Mouse (Mus musculus): ENCODE measurements around the gene Myh14. TPM values are rescaled to one million over a fixed set of nuclear protein-coding genes. Genes with fewer than 3 reads are reported as not detected.
"Not testable (repeated sequence)": the region's sequence is repeated elsewhere in the genome, so short reads cannot be mapped to it uniquely, and the experiment has no call there.

Gene Myh14
- 1.1 and 1.3 TPM in 2 replicates for polyA plus RNA-seq (2014; fragmentation: Nextera tagmentation; extraction: Ambion mirVana)

DNA sequence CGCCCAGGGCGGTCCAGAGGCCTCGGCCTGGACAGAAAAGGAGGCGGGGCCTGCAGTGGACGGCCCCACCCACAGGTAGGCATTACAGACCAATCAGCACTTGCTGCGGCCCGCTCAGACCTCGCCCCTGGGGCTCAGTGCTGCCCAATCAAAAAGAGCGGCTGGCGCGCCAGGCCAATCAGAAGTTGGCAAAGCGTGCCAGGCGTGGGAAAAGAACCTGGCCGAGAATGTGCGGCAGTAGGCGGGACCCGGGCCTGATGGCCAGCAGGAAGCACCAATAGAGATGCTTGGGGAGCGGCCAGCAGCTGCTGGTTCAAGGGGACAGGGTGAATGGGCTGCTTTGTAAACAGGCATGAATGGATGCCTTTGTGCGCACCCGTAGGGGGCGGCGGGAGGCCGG, at the start of gene Myh14:
TSS of gene Myh14 (minus strand) at position 41 of the 400 bp plus-strand sequence.
- peak within 1 kb of the TSS; percentile 42 for H3K4me2 ChIP-seq
- H3K9ac ChIP-seq (ENCODE audit: low read length), result peak within 1 kb of the TSS; percentile 6; the same call in 1 of the 2 replicates
- H3K27me3 ChIP-seq (ENCODE audit: control insufficient read depth, insufficient read depth, low read length), result peaks cover 5% of the 10 kb centered on the region
- H3K9me3 ChIP-seq (ENCODE audit: control insufficient read depth, low read length), result 0 out of 2 replicates have a peak, but pooled peaks cover 2% of the 10 kb centered on the region
- ATAC-seq (ENCODE audit: low FRiP score), result peak; percentile 96
- no peaks in the 10 kb centered on the region for H3K36me3 ChIP-seq (ENCODE audit: control insufficient read depth, insufficient read depth, low read length)
- under 1% methylated on average over 23 of the region's 23 CpGs for WGBS
- H3K4me1 ChIP-seq (ENCODE audit: control insufficient read depth, insufficient read depth, low read length), result peaks cover 4% of the 10 kb centered on the region
- H3K27ac ChIP-seq (ENCODE audit: low read depth, low read length), result no peak within 1 kb of the TSS
- peak within 1 kb of the TSS; percentile 4 for H3K4me3 ChIP-seq (ENCODE audit: low read depth, low read length)
- DNase-seq (ENCODE audit: low spot score, missing footprints), result peak; percentile 97

DNA sequence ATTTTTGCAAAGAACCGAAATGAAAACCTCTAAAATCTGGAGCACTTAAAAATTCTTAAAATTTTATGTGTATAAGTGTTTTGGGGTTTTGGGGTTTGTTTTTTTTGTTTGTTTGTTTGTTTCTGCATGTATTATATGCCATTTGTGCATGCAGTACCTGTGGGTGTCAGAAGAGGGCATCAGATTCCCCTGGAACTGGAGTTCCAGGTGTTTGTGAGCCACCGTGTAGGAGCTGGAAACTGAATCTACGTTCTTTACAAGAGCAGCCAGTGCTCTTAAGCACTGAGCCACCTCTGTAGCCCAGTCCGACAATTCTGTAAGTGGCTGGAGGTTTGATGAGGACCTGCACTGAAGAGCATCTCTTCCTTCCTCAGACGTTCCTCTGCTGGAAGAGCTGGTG, 39.2 kb upstream of the Myh14 start:
- H3K4me1 ChIP-seq (ENCODE audit: control insufficient read depth, insufficient read depth, low read length), result no peaks in the 10 kb centered on the region
- no peaks in the 10 kb centered on the region for H3K36me3 ChIP-seq (ENCODE audit: control insufficient read depth, insufficient read depth, low read length)
- H3K27ac ChIP-seq (ENCODE audit: low read depth, low read length), result no peak overlapping the region
- H3K4me2 ChIP-seq, result no peak overlapping the region
- WGBS, result 83% methylated on average over 5 of the region's 5 CpGs
- H3K4me3 ChIP-seq (ENCODE audit: low read depth, low read length), result no peak overlapping the region
- DNase-seq (ENCODE audit: low spot score, missing footprints) (no peak), ATAC-seq (ENCODE audit: low FRiP score) (no peak)
- H3K27me3 ChIP-seq (ENCODE audit: control insufficient read depth, insufficient read depth, low read length), result no peaks in the 10 kb centered on the region
- H3K9ac ChIP-seq (ENCODE audit: low read length), result no peak overlapping the region
- 0 out of 2 replicates have a peak, but pooled peaks cover 3% of the 10 kb centered on the region for H3K9me3 ChIP-seq (ENCODE audit: control insufficient read depth, low read length)

DNA sequence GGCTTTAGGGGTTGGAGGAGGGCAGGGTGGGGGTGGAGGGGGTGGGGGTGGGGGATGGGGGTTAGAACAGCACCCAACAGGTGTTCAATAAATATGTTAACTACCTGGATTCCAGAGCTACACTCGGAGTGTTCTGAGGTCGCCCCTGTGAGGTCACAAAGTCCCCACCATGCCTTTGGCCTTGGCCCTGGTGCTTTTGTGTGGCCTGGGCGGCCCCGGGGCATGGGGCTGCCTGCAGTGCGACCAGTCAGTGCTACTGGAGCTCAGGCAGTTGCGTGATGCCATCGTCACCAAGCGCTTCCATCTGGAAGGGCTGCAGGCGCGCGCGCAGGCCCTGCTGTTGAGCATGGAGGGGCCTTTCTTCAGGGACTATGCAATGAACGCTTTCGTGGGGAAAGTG, 37.9 kb upstream of the Myh14 start, which contains the start of gene Izumo2:
TSS of gene Izumo2 (plus strand) at position 169 of the 400 bp plus-strand sequence.
- WGBS, result 72% methylated on average over 14 of the region's 14 CpGs
- no peak within 1 kb of the TSS for H3K4me3 ChIP-seq (ENCODE audit: low read depth, low read length)
- H3K36me3 ChIP-seq (ENCODE audit: control insufficient read depth, insufficient read depth, low read length), result no peaks in the 10 kb centered on the region
- no peak within 1 kb of the TSS for H3K9ac ChIP-seq (ENCODE audit: low read length)
- no peak within 1 kb of the TSS for H3K4me2 ChIP-seq
- DNase-seq (ENCODE audit: low spot score, missing footprints), result no peak
- 0 out of 2 replicates have a peak, but pooled peaks cover 3% of the 10 kb centered on the region for H3K9me3 ChIP-seq (ENCODE audit: control insufficient read depth, low read length)
- no peaks in the 10 kb centered on the region for H3K4me1 ChIP-seq (ENCODE audit: control insufficient read depth, insufficient read depth, low read length)
- ATAC-seq (ENCODE audit: low FRiP score), result no peak
- H3K27me3 ChIP-seq (ENCODE audit: control insufficient read depth, insufficient read depth, low read length), result no peaks in the 10 kb centered on the region
- H3K27ac ChIP-seq (ENCODE audit: low read depth, low read length), result no peak within 1 kb of the TSS

DNA sequence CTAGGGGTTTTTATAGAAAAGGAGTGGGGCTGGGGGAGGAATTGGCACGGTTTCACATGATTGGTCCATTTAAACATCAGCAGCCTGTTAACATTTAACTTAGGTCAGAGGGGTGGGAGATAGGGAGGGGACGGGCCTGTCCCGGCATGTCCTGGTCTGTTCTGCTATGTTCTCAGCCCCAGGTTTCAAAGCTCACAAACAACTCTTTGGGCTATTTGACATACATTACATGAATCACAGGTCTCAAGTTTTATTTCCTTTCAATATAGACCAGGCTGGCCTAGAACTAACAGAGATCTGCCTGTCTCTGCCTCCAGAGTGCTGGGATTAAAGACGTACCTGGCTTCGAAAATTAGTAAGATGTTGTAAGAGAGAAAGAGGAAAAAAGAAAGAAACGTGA, 37.5 kb upstream of the Myh14 start:
- WGBS, result 91% methylated on average over 5 of the region's 6 CpGs
- not testable (repeated sequence) for ATAC-seq (ENCODE audit: low FRiP score)

DNA sequence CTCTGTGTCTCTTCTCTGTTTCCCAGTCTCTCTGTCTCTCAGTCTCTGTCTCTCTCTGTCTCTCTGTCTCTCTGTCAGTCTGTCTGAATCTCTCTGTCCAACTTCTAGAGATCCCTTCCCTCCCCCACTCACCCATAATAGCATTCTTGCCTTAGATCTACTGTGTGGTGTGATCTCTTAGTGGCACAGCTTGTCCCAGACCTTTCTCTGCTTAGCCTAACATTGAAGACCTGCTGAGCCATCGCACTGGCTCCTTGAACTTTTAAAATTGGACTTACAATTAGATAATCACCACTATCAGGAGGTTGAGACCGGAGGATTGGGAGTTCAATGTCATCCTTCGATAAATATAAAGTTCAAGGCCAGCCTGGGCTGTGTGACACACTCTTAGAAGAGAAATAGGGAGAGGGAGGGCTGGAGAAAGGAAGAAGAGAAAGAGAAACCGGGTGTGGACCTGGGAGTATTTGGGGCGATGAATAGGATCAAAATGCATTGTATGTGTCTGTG, 36.6 kb upstream of the Myh14 start:
- ATAC-seq (ENCODE audit: low FRiP score), result no peak
- WGBS, result 87% methylated on average over 5 of the region's 5 CpGs
- Histone ChIP-seq H3K4me1 (ENCODE audit: control insufficient read depth, insufficient read depth, low read length) (no peaks in the 10 kb centered on the region), H3K36me3 (ENCODE audit: control insufficient read depth, insufficient read depth, low read length) (no peaks in the 10 kb centered on the region), H3K9me3 (ENCODE audit: control insufficient read depth, low read length) (0 out of 2 replicates have a peak, but pooled peaks cover 3% of the 10 kb centered on the region), H3K4me3 (ENCODE audit: low read depth, low read length) (no peak overlapping the region), H3K9ac (ENCODE audit: low read length) (no peak overlapping the region), H3K4me2 (no peak overlapping the region), H3K27me3 (ENCODE audit: control insufficient read depth, insufficient read depth, low read length) (no peaks in the 10 kb centered on the region), H3K27ac (ENCODE audit: low read depth, low read length) (no peak overlapping the region)
- DNase-seq (ENCODE audit: low spot score, missing footprints), result no peak

More for the DNA sequence above, 37.5 kb upstream of the Myh14 start:
- H3K9me3 ChIP-seq (ENCODE audit: control insufficient read depth, low read length); H3K9ac ChIP-seq (ENCODE audit: low read length); H3K27me3 ChIP-seq (ENCODE audit: control insufficient read depth, insufficient read depth, low read length); H3K4me3 ChIP-seq (ENCODE audit: low read depth, low read length); H3K27ac ChIP-seq (ENCODE audit: low read depth, low read length); H3K36me3 ChIP-seq (ENCODE audit: control insufficient read depth, insufficient read depth, low read length); DNase-seq (ENCODE audit: low spot score, missing footprints); H3K4me1 ChIP-seq (ENCODE audit: control insufficient read depth, insufficient read depth, low read length); H3K4me2 ChIP-seq: not testable (repeated sequence)

DNA sequence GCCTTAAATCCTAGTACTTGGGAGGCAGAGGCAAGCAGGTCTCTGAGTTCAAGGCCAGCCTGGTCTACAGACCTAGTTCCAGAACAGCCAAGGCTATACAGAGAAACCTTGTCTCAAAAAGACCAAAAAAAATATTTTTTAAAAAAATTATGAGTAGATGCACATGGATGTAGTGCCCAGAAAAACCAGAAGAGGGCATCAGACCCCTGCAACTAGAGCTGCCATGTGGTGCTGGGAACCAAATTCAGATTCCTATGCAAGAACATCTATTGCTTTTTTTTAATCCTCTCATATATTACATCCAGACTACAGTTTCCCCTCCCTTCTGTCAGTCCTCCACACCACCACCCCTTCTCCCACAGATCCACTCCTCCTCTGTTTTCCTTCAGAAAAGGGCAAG, 35.7 kb upstream of the Myh14 start:
- Histone ChIP-seq H3K4me3 (ENCODE audit: low read depth, low read length) (no peak overlapping the region), H3K27me3 (ENCODE audit: control insufficient read depth, insufficient read depth, low read length) (no peaks in the 10 kb centered on the region), H3K4me1 (ENCODE audit: control insufficient read depth, insufficient read depth, low read length) (no peaks in the 10 kb centered on the region), H3K4me2 (no peak overlapping the region), H3K9ac (ENCODE audit: low read length) (no peak overlapping the region), H3K9me3 (ENCODE audit: control insufficient read depth, low read length) (0 out of 2 replicates have a peak, but pooled peaks cover 3% of the 10 kb centered on the region), H3K36me3 (ENCODE audit: control insufficient read depth, insufficient read depth, low read length) (no peaks in the 10 kb centered on the region), H3K27ac (ENCODE audit: low read depth, low read length) (no peak overlapping the region)
- ATAC-seq (ENCODE audit: low FRiP score) (no peak), DNase-seq (ENCODE audit: low spot score, missing footprints) (no peak)

DNA sequence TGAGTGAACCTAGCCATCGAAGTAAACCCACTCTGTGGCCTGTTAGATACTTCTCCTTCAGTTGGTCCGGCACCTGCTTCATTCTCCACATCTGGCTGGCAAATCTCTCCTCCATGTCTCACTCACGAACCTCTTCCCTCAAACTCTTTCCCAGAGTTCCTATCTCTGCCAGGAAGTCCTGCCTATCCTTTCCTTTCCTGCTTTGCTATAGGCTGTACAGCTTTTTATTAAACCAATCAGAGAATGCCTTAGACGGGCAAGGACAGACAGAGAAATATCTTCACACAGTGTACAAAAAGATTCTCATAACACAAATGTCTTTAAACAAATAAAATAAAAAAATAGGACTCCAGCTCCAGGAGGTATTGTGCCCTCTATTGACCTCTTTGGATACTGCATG, 34.4 kb upstream of the Myh14 start:
- Histone ChIP-seq H3K36me3 (ENCODE audit: control insufficient read depth, insufficient read depth, low read length) (no peaks in the 10 kb centered on the region), H3K9ac (ENCODE audit: low read length) (no peak overlapping the region), H3K9me3 (ENCODE audit: control insufficient read depth, low read length) (0 out of 2 replicates have a peak, but pooled peaks cover 3% of the 10 kb centered on the region), H3K4me3 (ENCODE audit: low read depth, low read length) (no peak overlapping the region), H3K27ac (ENCODE audit: low read depth, low read length) (no peak overlapping the region), H3K4me1 (ENCODE audit: control insufficient read depth, insufficient read depth, low read length) (no peaks in the 10 kb centered on the region), H3K4me2 (no peak overlapping the region), H3K27me3 (ENCODE audit: control insufficient read depth, insufficient read depth, low read length) (no peaks in the 10 kb centered on the region)
- WGBS, result 84% methylated on average over 4 of the region's 4 CpGs
- ATAC-seq (ENCODE audit: low FRiP score) (no peak), DNase-seq (ENCODE audit: low spot score, missing footprints) (no peak)

DNA sequence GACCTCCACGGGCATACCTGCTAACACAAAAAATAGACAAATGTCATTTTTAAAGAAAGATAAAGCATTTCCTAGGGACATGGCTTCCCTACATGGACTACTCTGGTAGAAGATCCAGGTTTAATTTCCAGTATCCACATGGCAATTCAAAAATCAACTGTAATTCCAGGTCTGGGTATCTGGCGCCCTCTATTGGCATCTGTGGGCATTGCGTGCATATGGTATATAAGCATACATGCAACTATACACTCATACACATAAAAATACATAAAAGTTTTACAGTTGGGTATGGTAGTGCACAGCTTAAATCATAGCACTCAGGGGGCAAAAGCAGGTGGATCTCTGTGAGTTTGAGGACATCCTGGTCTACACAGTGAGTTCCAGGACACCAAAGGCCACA, 33.7 kb upstream of the Myh14 start:
- H3K27me3 ChIP-seq (ENCODE audit: control insufficient read depth, insufficient read depth, low read length), result no peaks in the 10 kb centered on the region
- DNase-seq (ENCODE audit: low spot score, missing footprints) (peak; percentile 93), ATAC-seq (ENCODE audit: low FRiP score) (no peak)
- H3K36me3 ChIP-seq (ENCODE audit: control insufficient read depth, insufficient read depth, low read length), result no peaks in the 10 kb centered on the region
- H3K4me2 ChIP-seq, result no peak overlapping the region
- 54% methylated on average over 3 of the region's 3 CpGs for WGBS
- H3K4me1 ChIP-seq (ENCODE audit: control insufficient read depth, insufficient read depth, low read length), result no peaks in the 10 kb centered on the region
- H3K27ac ChIP-seq (ENCODE audit: low read depth, low read length), result no peak overlapping the region
- no peak overlapping the region for H3K9ac ChIP-seq (ENCODE audit: low read length)
- H3K4me3 ChIP-seq (ENCODE audit: low read depth, low read length), result no peak overlapping the region
- H3K9me3 ChIP-seq (ENCODE audit: control insufficient read depth, low read length), result 0 out of 2 replicates have a peak, but pooled peaks cover 3% of the 10 kb centered on the region

DNA sequence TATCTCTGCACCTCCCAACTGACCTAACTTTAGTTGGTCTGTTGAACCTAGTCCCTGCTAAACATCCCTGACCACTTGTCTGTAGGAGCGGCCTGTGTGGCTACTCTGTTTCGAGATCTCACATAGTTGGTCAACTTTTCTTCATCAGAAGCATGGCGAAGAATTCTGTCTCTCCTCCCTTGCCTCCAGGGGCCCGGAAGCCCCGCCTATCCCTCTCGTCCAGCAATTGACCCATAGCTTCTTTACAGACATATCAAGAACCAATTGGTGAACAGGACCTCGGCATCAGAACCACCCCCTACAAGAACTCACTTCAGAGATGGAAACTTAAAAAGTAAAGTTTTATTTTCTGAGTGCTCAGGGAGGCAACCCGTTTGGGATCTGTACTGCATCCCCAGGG, 32.3 kb upstream of the Myh14 start:
- no peak overlapping the region for H3K9ac ChIP-seq (ENCODE audit: low read length)
- no peak overlapping the region for H3K27ac ChIP-seq (ENCODE audit: low read depth, low read length)
- ATAC-seq (ENCODE audit: low FRiP score) (no peak), DNase-seq (ENCODE audit: low spot score, missing footprints) (no peak)
- H3K4me2 ChIP-seq, result no peak overlapping the region
- H3K27me3 ChIP-seq (ENCODE audit: control insufficient read depth, insufficient read depth, low read length), result no peaks in the 10 kb centered on the region
- 81% methylated on average over 8 of the region's 8 CpGs for WGBS
- H3K4me3 ChIP-seq (ENCODE audit: low read depth, low read length), result no peak overlapping the region
- H3K36me3 ChIP-seq (ENCODE audit: control insufficient read depth, insufficient read depth, low read length), result no peaks in the 10 kb centered on the region
- H3K4me1 ChIP-seq (ENCODE audit: control insufficient read depth, insufficient read depth, low read length), result no peaks in the 10 kb centered on the region
- 0 out of 2 replicates have a peak, but pooled peaks cover 3% of the 10 kb centered on the region for H3K9me3 ChIP-seq (ENCODE audit: control insufficient read depth, low read length)
